Mouse (Mus musculus) liver, adult 2 months (tissue): ENCODE data around the gene Hhat. TPM values are rescaled to one million over a fixed set of nuclear protein-coding genes. Genes with fewer than 3 reads are reported as not detected.

Experiments used
- DNase-seq: peaks from one replicate; pipeline ENCODE4 v3.0.0-alpha.2; 2011; ENCODE audit warnings: low read depth, low spot score; ENCODE audit errors: extremely low read depth
- H3K27ac ChIP-seq: fragments of 200-500 bp; replicated peaks from 2 replicates; pipeline ENCODE4 v1.5.1; 2012; ENCODE audit warnings: low read depth, mild to moderate bottlenecking, control low read depth, inconsistent platforms, low read length; ENCODE audit not compliant: insufficient read depth
- H3K27me3 ChIP-seq: fragments of 200-500 bp; 2 replicates; pipeline ENCODE4 v1.6.1; 2012; ENCODE audit warnings: mild to moderate bottlenecking, moderate library complexity, low read length, inconsistent platforms; ENCODE audit not compliant: control insufficient read depth, insufficient read depth
- H3K36me3 ChIP-seq: fragments of 200-500 bp; 2 replicates; pipeline ENCODE4 v1.6.1; 2012; ENCODE audit warnings: low read length, inconsistent platforms; ENCODE audit not compliant: control insufficient read depth, insufficient read depth
- H3K4me1 ChIP-seq: fragments of 200-500 bp; 2 replicates; pipeline ENCODE4 v1.6.1; 2011; ENCODE audit warnings: low read length; ENCODE audit not compliant: control insufficient read depth, insufficient read depth
- H3K4me3 ChIP-seq: fragments of 200-500 bp; 2 replicates; pipeline ENCODE4 v1.5.1; 2011; ENCODE audit warnings: low read depth, mild to moderate bottlenecking, control low read depth, low read length, moderate library complexity; ENCODE audit not compliant: insufficient read depth
- H3K79me2 ChIP-seq: fragments of 200-500 bp; 2 replicates; pipeline ENCODE4 v1.6.1; 2012; ENCODE audit warnings: inconsistent platforms, mild to moderate bottlenecking, low read length, moderate library complexity; ENCODE audit not compliant: control insufficient read depth, insufficient read depth
- H3K9ac ChIP-seq: fragments of 200-500 bp; 2 replicates; pipeline ENCODE4 v1.6.1; 2012; ENCODE audit warnings: low read depth, mild to moderate bottlenecking, control low read depth, inconsistent platforms, low read length
- CTCF ChIP-seq: fragments of 200-500 bp; IDR thresholded peaks from 2 replicates; pipeline ENCODE4 v1.5.1; 2011; ENCODE audit warnings: low read depth, low read length, control low read depth
- POLR2A ChIP-seq: fragments of 200-500 bp; IDR thresholded peaks from 2 replicates; pipeline ENCODE4 v1.6.1; 2011; ENCODE audit warnings: low read length, control low read depth; ENCODE audit not compliant: insufficient read depth; ENCODE audit errors: extremely low read depth
- WGBS: fragments of 180-500 bp; shearing (Covaris S2); methylation state at CpG from one replicate; pipeline ENCODE4 v1.1.7; 2018; 5-methylcytosine and 5-hydroxymethylcytosine counted together
- polyA plus RNA-seq: library from polyadenylated mRNA; depleted of rRNA; stranded (reverse); fragments of >200 nt; gene quantifications from 2 replicates; pipeline ENCODE4 v1.2.3, GENCODE M21; 2012
- total RNA-seq: library from RNA; depleted of rRNA; stranded (reverse); fragments of >200 nt; gene quantifications from 2 replicates; pipeline ENCODE4 v1.2.3, GENCODE M21; 2014

Hhat gene
- total and polyA plus RNA-seq, 2 experiments = 1.9 to 2.1 TPM

DNA sequence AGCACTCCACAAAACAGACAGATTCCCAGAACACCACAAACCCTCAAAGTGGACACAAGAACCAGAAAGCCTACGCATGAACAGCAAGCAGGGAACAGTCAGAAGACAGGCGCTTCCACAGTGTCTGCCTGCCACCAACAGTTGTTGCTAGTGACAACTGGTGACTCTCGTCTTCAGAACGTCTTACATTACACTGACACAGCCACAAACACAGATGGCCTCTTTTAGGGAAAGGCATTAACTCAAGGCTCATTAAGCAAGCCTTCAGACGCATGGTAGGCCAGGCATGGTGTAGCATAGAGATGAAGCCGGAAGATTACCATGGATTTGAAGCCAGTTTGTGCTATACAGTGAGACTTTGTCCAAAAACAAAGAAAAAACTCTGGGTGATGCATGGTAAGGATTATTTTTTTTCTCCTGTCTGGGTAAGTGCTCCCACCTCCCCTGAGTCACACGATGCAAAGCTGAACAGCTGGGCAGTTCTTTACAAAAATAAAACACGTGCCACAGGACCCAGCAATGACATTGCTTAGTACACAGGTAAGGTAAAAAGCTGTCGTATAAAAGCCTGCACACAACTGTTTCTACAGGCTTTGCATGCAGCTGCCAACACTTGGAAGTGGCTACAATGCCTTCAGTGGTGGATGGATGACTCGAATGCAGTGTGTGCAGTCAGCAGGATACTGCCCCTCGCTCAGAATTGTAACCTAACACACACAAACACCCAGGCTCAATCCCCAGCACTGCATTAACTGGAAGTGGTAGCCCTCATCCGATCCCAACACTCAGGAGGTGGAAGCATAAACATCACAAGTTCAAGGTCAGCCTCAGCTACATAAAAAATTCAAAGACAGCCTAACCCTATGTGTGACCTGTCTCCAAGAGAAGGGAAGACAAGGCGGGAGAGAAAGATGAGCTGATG, 15.1 kb downstream of the Hhat start:
- TF ChIP-seq CTCF (no peak), POLR2A (no peak)
- Histone ChIP-seq H3K79me2 (no peaks in the 10 kb centered on the region), H3K9ac (no peak overlapping the region), H3K4me3 (no peak overlapping the region), H3K36me3 (no peaks in the 10 kb centered on the region), H3K4me1 (no peaks in the 10 kb centered on the region), H3K27ac (no peak overlapping the region), H3K27me3 (no peaks in the 10 kb centered on the region)
- 92% methylated on average over 13 of the region's 13 CpGs for WGBS
- no peak for DNase-seq

DNA sequence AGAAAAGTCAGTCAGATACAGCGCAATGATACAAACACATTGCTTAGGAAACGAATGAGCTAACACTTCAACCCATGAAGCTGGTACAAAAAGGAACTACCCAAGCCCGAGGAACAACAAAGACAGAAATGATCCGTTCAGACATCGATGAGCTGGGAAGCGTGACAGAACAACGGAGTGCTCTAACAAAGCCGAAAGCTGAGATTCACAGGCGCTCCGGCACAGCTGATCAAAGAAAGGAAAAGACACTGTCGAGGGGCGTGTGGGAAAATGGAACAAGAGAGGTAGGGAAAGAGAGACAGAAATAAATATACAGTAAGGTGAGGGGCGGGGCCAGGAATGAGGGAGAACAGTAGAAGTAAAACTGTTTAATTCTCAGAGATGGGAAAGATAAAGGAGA, 15.8 kb downstream of the Hhat start:
- WGBS = 96% methylated on average over 13 of the region's 13 CpGs
- Histone ChIP-seq H3K4me1 (no peaks in the 10 kb centered on the region), H3K79me2 (no peaks in the 10 kb centered on the region), H3K27me3 (no peaks in the 10 kb centered on the region), H3K27ac (no peak overlapping the region), H3K9ac (no peak overlapping the region), H3K36me3 (no peaks in the 10 kb centered on the region), H3K4me3 (no peak overlapping the region)
- no peak for DNase-seq
- TF ChIP-seq POLR2A = no peak
- no peak for TF ChIP-seq CTCF

DNA sequence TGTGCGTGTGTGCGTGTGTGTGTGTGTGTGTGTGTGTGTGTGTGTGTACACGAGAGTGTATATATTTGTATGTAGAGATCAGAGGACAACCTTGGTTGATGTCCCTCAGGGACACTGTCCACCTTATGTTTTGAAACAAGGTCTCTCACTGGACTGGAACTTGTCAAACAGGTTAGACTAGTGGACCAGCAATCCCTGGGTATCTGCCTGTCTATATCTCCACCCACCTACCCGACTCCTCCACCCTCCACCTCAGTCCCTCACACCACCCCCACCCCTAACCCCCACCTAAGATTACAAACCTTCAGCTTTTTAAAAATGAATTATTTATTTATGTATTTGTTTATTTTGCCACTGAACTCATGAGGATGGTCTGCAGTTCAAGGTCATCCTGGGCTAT, 16.8 kb downstream of the Hhat start:
- H3K36me3 ChIP-seq = no peaks in the 10 kb centered on the region
- 92% methylated on average over 4 of the region's 4 CpGs for WGBS
- DNase-seq = no peak
- H3K4me1 ChIP-seq = no peaks in the 10 kb centered on the region
- no peaks in the 10 kb centered on the region for H3K79me2 ChIP-seq
- no peak overlapping the region for H3K4me3 ChIP-seq
- TF ChIP-seq CTCF = no peak
- TF ChIP-seq POLR2A = no peak
- H3K9ac ChIP-seq = no peak overlapping the region
- no peak overlapping the region for H3K27ac ChIP-seq
- no peaks in the 10 kb centered on the region for H3K27me3 ChIP-seq

DNA sequence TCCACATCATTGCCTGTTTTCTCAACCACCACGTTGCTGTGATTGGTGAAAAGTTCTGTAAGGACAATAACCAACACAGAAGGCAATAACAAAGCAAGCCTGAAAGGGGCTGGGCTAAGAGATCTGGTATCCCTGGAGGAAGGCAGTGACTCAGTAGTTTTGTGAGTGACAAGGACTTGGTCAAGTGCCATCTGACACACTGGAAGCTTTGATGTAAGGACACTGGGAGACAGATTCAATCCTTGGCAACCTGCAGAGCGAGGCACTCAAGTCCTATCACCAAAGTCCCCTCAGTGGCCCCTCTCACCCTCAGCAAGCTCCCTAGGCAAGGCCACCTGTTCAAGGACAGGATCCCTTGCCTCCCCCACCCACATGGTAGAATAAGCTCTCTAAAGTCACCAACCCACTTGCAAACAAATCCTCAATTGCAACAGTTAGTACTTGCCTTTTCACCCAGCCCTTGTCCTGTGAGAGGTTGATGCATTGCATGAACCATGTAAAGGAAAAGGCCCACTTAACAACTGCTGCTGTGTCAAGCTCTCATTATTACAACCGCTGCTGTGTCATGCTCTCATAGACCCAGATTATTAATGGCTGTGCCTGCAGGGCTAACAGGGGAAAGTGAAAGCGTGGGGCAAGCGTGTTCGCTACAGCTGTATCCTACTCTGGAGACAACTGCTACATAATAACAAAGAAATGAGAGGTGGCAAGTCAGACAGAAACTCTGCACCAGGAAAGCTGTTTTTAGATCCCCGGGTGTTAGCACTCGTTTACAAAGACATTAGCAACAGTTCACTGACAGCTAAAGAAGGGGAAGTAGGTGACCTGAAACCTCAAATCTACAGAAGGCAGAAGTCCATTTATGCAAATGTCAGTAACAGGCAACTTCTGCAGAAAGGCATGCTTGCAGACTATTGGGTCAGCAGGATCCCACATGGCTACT, 18.1 kb downstream of the Hhat start:
- H3K27ac ChIP-seq = peak overlapping the region; percentile 29; the same call in 1 of the 2 replicates
- no peaks in the 10 kb centered on the region for H3K27me3 ChIP-seq
- peak overlapping the region; percentile 35; the same call in 1 of the 2 replicates for H3K9ac ChIP-seq
- 69% methylated on average over 8 of the region's 8 CpGs for WGBS
- TF ChIP-seq CTCF (no peak), POLR2A (no peak)
- peak; percentile 20 for DNase-seq
- H3K36me3 ChIP-seq = no peaks in the 10 kb centered on the region
- H3K79me2 ChIP-seq = no peaks in the 10 kb centered on the region
- H3K4me1 ChIP-seq = no peaks in the 10 kb centered on the region
- no peak overlapping the region for H3K4me3 ChIP-seq

DNA sequence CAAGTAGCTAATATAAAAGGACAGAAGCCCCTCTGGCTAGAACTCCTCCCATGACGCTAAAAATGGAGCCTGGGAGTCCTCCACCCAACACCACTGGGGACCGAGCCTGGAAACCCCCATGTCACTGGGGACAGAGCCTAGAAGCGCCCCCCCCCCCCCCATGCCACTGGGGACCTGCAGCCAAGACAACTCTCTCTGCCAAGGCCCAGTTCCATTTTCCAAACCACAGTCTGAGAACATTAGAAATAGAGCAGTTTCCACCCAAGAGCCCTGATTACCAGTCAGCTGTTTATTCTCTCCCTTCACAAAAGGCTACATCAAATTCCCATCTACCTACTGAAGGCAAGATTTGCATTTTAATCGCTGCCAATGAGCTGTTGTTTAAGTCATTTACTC, 21.0 kb downstream of the Hhat start:
- H3K79me2 ChIP-seq = no peaks in the 10 kb centered on the region
- no peaks in the 10 kb centered on the region for H3K27me3 ChIP-seq
- DNase-seq = no peak
- no peak overlapping the region for H3K9ac ChIP-seq
- no peaks in the 10 kb centered on the region for H3K4me1 ChIP-seq
- H3K27ac ChIP-seq = no peak overlapping the region
- H3K36me3 ChIP-seq = no peaks in the 10 kb centered on the region; the same call in 1 of the 2 replicates
- TF ChIP-seq POLR2A (no peak), CTCF (no peak)
- WGBS = 86% methylated on average over 4 of the region's 4 CpGs
- no peak overlapping the region for H3K4me3 ChIP-seq
